Mouse (Mus musculus) MEL (cell line): ENCODE measurements around the gene Scd4.

ENCODE experiments used
- CTCF ChIP-seq, 3 experiments: IDR thresholded peaks in 2 of 3; conservative IDR thresholded peaks in 1 of 3; 2 replicates each; pipeline ENCODE4 v1.5.1; 2011 to 2012; ENCODE audit warnings: low read length in 3 of 3, low read depth in 2 of 3, mild to moderate bottlenecking in 2 of 3, improper control_type of control experiment in 1 of 3, inconsistent platforms in 1 of 3, mixed read lengths in 1 of 3, moderate library complexity in 1 of 3; ENCODE audit not compliant: control insufficient read depth in 1 of 3, insufficient read depth in 1 of 3, poor library complexity in 1 of 3, severe bottlenecking in 1 of 3
- E2F4 ChIP-seq: IDR thresholded peaks from 2 replicates; pipeline ENCODE4 v1.6.1; 2011; ENCODE audit warnings: low read depth, low read length, improper control_type of control experiment, borderline replicate concordance
- EP300 ChIP-seq, 2 experiments: IDR thresholded peaks; 2 replicates each; pipeline ENCODE4 v1.6.1; 2011; ENCODE audit warnings: improper control_type of control experiment in 2 of 2, low read length in 2 of 2, low read depth in 1 of 2, mild to moderate bottlenecking in 1 of 2
- HCFC1 ChIP-seq: IDR thresholded peaks from 2 replicates; pipeline ENCODE4 v1.6.1; 2012; ENCODE audit warnings: low read depth, mild to moderate bottlenecking, inconsistent platforms, low read length, improper control_type of control experiment, moderate library complexity
- POLR2A ChIP-seq, 2 experiments: IDR thresholded peaks; 2 replicates each; pipeline ENCODE4 v1.6.1; 2011 to 2012; ENCODE audit warnings: low read length in 2 of 2, mild to moderate bottlenecking in 2 of 2, control low read depth in 1 of 2, improper control_type of control experiment in 1 of 2, low read depth in 1 of 2, moderate library complexity in 1 of 2; ENCODE audit not compliant: control insufficient read depth in 1 of 2, insufficient read depth in 1 of 2, poor library complexity in 1 of 2
- RAD21 ChIP-seq: IDR thresholded peaks from 2 replicates; pipeline ENCODE4 v1.6.1; 2011; ENCODE audit warnings: mild to moderate bottlenecking, low read depth, low read length, improper control_type of control experiment
- TCF12 ChIP-seq: IDR thresholded peaks from 2 replicates; pipeline ENCODE4 v1.6.1; 2014; ENCODE audit warnings: low read depth, mild to moderate bottlenecking, inconsistent platforms, low read length, improper control_type of control experiment, moderate library complexity
- UBTF ChIP-seq: IDR thresholded peaks from 2 replicates; pipeline ENCODE4 v1.6.1; 2012; ENCODE audit warnings: low read depth, mild to moderate bottlenecking, inconsistent platforms, low read length, improper control_type of control experiment, moderate library complexity, borderline replicate concordance; ENCODE audit not compliant: insufficient read depth
- USF1 ChIP-seq: IDR thresholded peaks from 2 replicates; pipeline ENCODE4 v1.6.1; 2014; ENCODE audit warnings: low read depth, mild to moderate bottlenecking, inconsistent platforms, low read length, improper control_type of control experiment, moderate library complexity

GRCm38 (mm10) chr19:44303502-44303901 lies 29.4 kb upstream of the Scd4 start:
- TF ChIP-seq RAD21 (no peak), E2F4 (no peak), POLR2A (IDR thresholded peaks at IDR 0.05; ENCODE audit: control insufficient read depth in 1 of 2, insufficient read depth in 1 of 2, low read depth in 1 of 2, low read length in 2 of 2, poor library complexity in 1 of 2) (peak in 1 of 2 experiments; percentile 6; a peak in 1 of 4 replicates), EP300 (IDR thresholded peaks at IDR 0.05; ENCODE audit: low read depth in 1 of 2, low read length in 2 of 2) (no peak), USF1 (no peak), CTCF (IDR thresholded peaks at IDR 0.05 in 2 of 3, conservative IDR thresholded peaks at IDR 0.05 in 1 of 3; ENCODE audit: control insufficient read depth in 1 of 3, insufficient read depth in 1 of 3, low read depth in 2 of 3, low read length in 3 of 3, poor library complexity in 1 of 3, severe bottlenecking in 1 of 3) (no peak), UBTF (no peak), TCF12 (no peak), HCFC1 (no peak)
